Mouse (Mus musculus) thymus, adult 2 months (tissue): Measurements from ENCODE around the gene Fto. TPM values are rescaled to one million over a fixed set of nuclear protein-coding genes. Genes with fewer than 3 reads are reported as not detected.

ENCODE experiments used
- DNase-seq: peaks from one replicate; pipeline ENCODE4 v3.0.0; 2021
- H3K27ac ChIP-seq: fragments of 200-500 bp; 2 replicates; pipeline ENCODE4 v1.5.1; 2012; ENCODE audit warnings: low read length, control low read depth; ENCODE audit not compliant: control insufficient read depth, insufficient read depth
- H3K27me3 ChIP-seq: fragments of 200-500 bp; 2 replicates; pipeline ENCODE4 v1.6.1; 2012; ENCODE audit warnings: mild to moderate bottlenecking, low read length, moderate library complexity, mixed read lengths; ENCODE audit not compliant: control insufficient read depth, insufficient read depth
- H3K36me3 ChIP-seq: fragments of 200-500 bp; 2 replicates; pipeline ENCODE4 v1.6.1; 2012; ENCODE audit warnings: mild to moderate bottlenecking, low read length, moderate library complexity; ENCODE audit not compliant: control insufficient read depth, insufficient read depth
- H3K4me1 ChIP-seq: fragments of 200-500 bp; replicated peaks from 2 replicates; pipeline ENCODE4 v1.6.1; 2012; ENCODE audit warnings: low read length; ENCODE audit not compliant: control insufficient read depth, insufficient read depth
- H3K4me3 ChIP-seq: fragments of 200-500 bp; 2 replicates; pipeline ENCODE4 v1.5.1; 2012; ENCODE audit warnings: mild to moderate bottlenecking, low read length, control low read depth, moderate library complexity; ENCODE audit not compliant: control insufficient read depth, insufficient read depth
- CTCF ChIP-seq: fragments of 200-500 bp; IDR thresholded peaks from 2 replicates; pipeline ENCODE4 v1.5.1; 2012; ENCODE audit warnings: mild to moderate bottlenecking, control low read depth, low read length, moderate library complexity, borderline replicate concordance; ENCODE audit not compliant: control insufficient read depth, poor library complexity, insufficient read depth; ENCODE audit errors: extremely low read depth
- POLR2A ChIP-seq: fragments of 200-500 bp; IDR thresholded peaks from 2 replicates; pipeline ENCODE4 v1.6.1; 2012; ENCODE audit warnings: mild to moderate bottlenecking, low read length, control low read depth, moderate library complexity; ENCODE audit not compliant: control insufficient read depth, poor library complexity, insufficient read depth; ENCODE audit errors: extremely low read depth
- WGBS: fragments of 180-500 bp; shearing (Covaris S2); methylation state at CpG from one replicate; pipeline ENCODE4 v1.1.7; 2018; 5-methylcytosine and 5-hydroxymethylcytosine counted together
- polyA plus RNA-seq: library from polyadenylated mRNA; depleted of rRNA; stranded (reverse); fragments of >200 nt; gene quantifications from 2 replicates; pipeline ENCODE4 v1.2.3, GENCODE M21; 2012

The Fto gene
- polyA plus RNA-seq, 1 experiment, result 29.9 TPM

DNA sequence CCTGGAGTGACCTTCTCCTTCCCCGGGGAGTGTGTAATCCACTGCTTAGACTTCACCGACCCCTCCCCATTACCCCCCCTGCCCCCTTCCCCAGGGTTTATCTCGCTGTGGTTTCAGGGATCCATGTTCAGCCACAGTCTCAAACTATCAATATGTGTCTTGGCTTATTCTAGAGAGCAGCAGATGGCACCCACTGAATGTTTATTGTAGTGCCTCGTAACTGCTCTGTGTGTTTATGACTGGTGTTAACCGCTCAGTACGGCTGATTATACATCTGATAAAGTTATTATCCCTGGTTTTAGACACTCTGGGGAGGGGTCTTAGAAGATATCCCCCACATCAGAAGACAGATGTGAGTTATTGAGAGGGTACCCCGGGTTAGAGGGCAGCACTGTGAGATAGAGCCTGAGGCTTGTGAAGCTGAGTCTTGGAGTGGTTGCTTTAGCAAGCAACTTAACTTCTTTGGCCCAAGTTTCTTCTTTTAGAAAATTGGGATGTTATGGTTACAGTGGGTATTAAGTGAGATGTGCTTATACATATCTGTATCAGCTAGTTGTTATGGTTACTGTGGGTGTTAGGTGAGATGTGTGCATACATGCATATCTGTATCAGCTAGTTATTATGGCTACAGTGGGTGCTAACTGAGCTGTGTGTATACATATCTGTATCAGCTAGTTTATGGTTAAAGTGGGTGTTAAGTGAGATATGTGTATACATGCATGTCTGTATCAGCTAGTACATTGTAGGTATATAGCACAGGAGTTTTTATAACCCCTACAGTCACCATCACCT lies 5.8 kb downstream of the Fto start:
- Histone ChIP-seq H3K27ac (no peak overlapping the region), H3K4me1 (no peaks in the 10 kb centered on the region), H3K4me3 (no peak overlapping the region), H3K27me3 (no peaks in the 10 kb centered on the region), H3K36me3 (no peaks in the 10 kb centered on the region)
- 94% methylated on average over 7 of the region's 7 CpGs for WGBS
- DNase-seq, result no peak
- no peak for TF ChIP-seq POLR2A
- TF ChIP-seq CTCF, result no peak

DNA sequence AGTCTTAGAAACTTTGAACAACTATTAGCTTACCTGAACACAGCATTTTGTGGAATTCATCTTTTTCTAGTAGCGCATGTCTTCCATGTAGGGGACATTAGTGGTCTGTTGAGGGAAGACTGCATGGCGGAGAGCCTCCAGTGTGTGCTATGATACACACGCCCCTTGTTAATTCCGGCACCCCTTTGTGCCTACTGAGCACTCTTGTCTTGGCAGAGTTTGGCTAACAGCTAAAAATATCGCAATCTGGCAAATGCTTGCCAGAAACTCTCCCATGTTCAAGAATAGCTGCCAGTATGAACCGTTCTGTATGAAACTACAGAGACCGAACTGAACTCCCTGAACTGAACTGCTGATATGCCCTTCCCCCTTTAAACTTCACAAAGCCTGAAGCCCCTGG lies 10.2 kb downstream of the Fto start:
- Histone ChIP-seq H3K27ac (no peak overlapping the region), H3K27me3 (no peaks in the 10 kb centered on the region)
- no peak for DNase-seq

DNA sequence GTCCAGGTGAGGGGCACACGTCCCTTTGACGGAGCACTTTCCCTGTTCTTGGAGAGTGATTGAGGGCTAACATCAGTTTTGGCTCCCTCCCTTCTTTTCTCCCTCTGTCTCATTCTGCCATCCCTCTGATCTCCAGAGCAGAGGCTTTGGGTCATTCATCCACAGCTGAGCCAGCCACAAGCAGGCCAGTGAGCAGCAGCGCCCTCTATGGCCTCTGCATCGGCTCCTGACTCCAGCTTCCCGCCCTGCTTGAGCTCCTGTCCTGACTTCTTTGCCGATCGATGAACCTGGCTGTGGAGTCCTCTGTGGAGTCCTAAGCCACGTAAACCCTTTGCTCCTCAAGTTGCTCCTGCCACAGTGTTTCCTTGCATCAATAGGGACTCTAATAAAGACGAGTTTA lies 10.9 kb downstream of the Fto start:
- H3K27ac ChIP-seq, result no peak overlapping the region
- H3K36me3 ChIP-seq, result no peaks in the 10 kb centered on the region
- no peak for DNase-seq
- H3K4me3 ChIP-seq, result no peak overlapping the region
- no peak for TF ChIP-seq POLR2A
- no peak for TF ChIP-seq CTCF
- H3K4me1 ChIP-seq, result no peaks in the 10 kb centered on the region
- H3K27me3 ChIP-seq, result no peaks in the 10 kb centered on the region
- WGBS, result 94% methylated on average over 9 of the region's 9 CpGs

More for the DNA sequence above, 10.2 kb downstream of the Fto start:
- Histone ChIP-seq H3K36me3 (no peaks in the 10 kb centered on the region), H3K4me3 (no peak overlapping the region), H3K4me1 (no peaks in the 10 kb centered on the region)
- WGBS, result 95% methylated on average over 7 of the region's 7 CpGs
- TF ChIP-seq CTCF (no peak), POLR2A (no peak)

DNA sequence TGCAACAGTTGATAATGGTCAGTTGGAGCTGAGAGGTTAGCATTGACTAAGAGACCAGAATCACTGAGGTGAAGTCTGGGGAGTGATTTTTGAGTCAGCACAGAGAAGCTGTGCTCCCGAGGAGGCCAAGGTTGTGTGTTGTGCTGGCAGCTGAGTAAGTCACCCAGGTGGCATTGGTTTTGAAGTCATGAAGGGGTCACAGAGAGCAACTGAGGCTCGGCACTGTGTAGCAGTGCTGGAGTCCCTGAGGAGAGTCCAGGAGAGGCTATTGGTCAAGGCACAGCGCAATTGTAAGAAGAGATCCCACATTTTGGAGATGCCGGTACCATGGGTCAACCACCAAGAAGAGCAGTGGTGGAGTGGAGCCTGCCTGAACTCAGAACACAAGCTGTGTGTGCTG lies 11.6 kb downstream of the Fto start:
- WGBS, result 94% methylated on average over 4 of the region's 4 CpGs
- Histone ChIP-seq H3K27me3 (no peaks in the 10 kb centered on the region), H3K4me1 (no peaks in the 10 kb centered on the region), H3K36me3 (no peaks in the 10 kb centered on the region), H3K27ac (no peak overlapping the region), H3K4me3 (no peak overlapping the region)
- TF ChIP-seq POLR2A (no peak), CTCF (no peak)
- no peak for DNase-seq

DNA sequence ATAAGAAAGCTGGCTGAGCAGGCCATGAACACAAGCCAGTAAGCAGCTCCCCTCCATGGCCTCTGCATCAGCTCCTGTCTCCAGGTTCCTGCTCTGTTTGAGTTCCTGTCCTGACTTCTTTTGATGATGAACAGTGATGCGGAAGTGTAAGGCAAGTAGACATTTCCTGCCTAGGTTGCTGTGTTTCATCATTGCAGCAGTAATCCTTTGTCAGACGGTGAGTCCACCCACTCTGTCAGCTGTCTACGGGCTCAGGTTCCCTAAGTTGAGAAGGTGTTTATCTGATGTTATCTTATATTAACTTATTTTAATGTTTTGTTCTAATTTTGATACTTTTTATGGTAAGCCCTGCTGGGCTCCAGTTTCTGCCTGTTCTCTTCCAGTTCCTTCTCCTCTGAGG lies 12.7 kb downstream of the Fto start:
- 36% methylated on average over 3 of the region's 3 CpGs for WGBS
- Histone ChIP-seq H3K27me3 (no peaks in the 10 kb centered on the region), H3K27ac (no peak overlapping the region), H3K36me3 (no peaks in the 10 kb centered on the region), H3K4me1 (no peaks in the 10 kb centered on the region), H3K4me3 (no peak overlapping the region)
- TF ChIP-seq CTCF (no peak), POLR2A (no peak)
- no peak for DNase-seq

DNA sequence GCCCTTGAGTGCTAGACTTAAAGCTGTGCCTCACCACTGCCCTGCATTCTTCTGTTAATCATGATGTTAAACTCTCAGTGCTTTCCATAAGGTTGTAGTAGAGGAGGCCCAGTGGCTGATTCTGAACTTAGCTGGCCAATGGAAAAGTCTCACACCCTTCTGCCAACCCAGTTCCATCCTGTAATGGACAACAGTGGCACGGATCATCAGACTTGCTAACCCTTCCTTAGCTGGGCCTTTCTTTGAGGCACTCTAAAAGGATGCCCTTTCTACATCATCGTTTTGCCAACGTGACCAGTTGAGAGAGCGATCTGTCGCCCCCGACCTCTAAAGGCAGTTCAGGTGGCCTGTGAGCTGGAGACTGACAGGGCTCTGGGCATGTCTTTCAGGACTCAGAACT lies 13.6 kb downstream of the Fto start:
- WGBS, result 99% methylated on average over 6 of the region's 6 CpGs
- H3K36me3 ChIP-seq, result no peaks in the 10 kb centered on the region
- H3K27ac ChIP-seq, result no peak overlapping the region
- H3K4me3 ChIP-seq, result no peak overlapping the region
- no peak for DNase-seq
- TF ChIP-seq POLR2A (no peak), CTCF (no peak)
- no peaks in the 10 kb centered on the region for H3K4me1 ChIP-seq
- H3K27me3 ChIP-seq, result no peaks in the 10 kb centered on the region
